Mouse (Mus musculus): ENCODE data around the gene Fam32a. TPM values are rescaled to one million over a fixed set of nuclear protein-coding genes. Genes with fewer than 3 reads are reported as not detected.

Gene Fam32a
- total RNA-seq, 2 experiments from 2014 or later: 10.9 to 13.4 TPM

GRCm38 (mm10) chr8:72222656-72223055, 3.1 kb downstream of the Fam32a start:
- intact Hi-C loops (cut with DNase I; ENCODE audit: low total_unique reads): loop anchor here (5.0 kb wide), 1 partner anchor 50 kb away; no protein-coding TSS in a partner anchor
- DNase-seq: no peak

- DNase-seq: peak; percentile 99
- intact Hi-C loops (cut with DNase I; ENCODE audit: low total_unique reads): no loop called here
These were observed 20.2 kb downstream of the Fam32a start, which contains the start of gene Ap1m1 for GRCm38 (mm10) chr8:72239499-72240402. Ap1m1 (plus strand) TSS chr8:72240018.

- no peak for DNase-seq
- intact Hi-C loops (cut with DNase I; ENCODE audit: low total_unique reads): no loop called here
These were observed 20.9 kb downstream of the Fam32a start for GRCm38 (mm10) chr8:72240403-72240763.

- intact Hi-C loops (cut with DNase I; ENCODE audit: low total_unique reads): no loop called here
- DNase-seq: no peak
These were observed 21.4 kb downstream of the Fam32a start for GRCm38 (mm10) chr8:72240951-72241350.

- no peak for DNase-seq
- intact Hi-C loops (cut with DNase I; ENCODE audit: low total_unique reads): no loop called here
These were observed 22.7 kb downstream of the Fam32a start for GRCm38 (mm10) chr8:72242226-72242625.

DNA sequence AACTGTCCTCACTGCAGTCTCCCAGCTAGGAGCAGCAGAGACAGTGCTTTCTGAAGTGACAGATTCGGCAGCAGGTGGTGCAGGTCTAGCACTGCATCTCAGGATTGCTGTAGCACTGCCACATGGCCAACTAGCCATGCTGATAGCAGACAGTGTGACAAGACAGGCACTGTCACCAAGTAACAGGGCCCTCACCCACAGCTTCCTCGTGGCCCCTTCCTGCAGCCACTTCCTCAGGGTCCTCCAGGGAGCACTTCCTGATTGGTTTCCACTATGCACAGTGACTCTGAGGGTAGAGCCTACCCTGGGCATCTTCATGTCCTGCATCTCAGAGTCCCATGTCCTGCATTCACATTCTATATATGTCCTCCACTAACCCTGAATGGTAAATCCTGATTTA, 25.1 kb downstream of the Fam32a start:
- intact Hi-C loops (cut with DNase I; ENCODE audit: low total_unique reads): no loop called here
- no peak for DNase-seq

GRCm38 (mm10) chr8:72257171-72257901, 37.8 kb downstream of the Fam32a start:
- intact Hi-C loops (cut with DNase I; ENCODE audit: low total_unique reads): no loop called here
- DNase-seq: no peak

DNA sequence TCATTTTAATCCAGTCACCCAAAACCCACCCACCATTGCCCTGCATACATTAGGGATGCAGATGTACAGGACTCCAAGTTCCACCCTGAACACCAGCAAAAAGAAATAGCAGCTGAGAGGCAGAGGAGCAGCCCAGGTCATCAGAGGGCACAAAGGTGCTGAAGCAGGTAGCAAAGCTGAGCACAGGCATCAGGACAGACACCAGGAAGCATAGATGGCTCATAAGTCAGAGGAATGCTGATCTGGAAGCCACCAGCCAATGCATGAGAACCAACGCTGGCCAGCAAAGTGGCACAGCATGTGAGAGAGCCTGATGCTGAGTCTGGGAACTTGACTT, 38.3 kb downstream of the Fam32a start:
- intact Hi-C loops (cut with DNase I; ENCODE audit: low total_unique reads): no loop called here
- no peak for DNase-seq

DNA sequence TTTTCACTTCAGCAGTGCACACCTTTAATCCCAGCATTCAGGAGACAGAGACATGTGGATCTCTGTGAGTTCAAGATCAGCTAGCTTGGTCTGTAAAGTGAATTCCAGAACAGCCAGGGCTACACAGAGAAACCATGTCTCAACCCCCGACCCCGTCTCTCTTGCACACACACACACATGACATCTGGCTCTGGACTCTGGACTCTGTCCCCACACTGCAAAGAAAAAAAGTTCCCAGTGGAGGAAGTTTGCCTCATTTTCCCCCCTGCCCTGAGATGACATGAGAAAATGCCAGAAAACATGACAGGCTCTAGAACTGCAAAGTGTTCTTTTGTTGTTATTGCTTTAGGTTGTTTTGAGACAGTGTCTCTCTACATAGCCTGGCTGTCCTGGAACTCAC, 40.3 kb downstream of the Fam32a start:
- intact Hi-C loops (cut with DNase I; ENCODE audit: low total_unique reads): loop anchor here (5.0 kb wide), 1 partner anchor 102 kb away; no protein-coding TSS in a partner anchor
- DNase-seq: no peak

DNA sequence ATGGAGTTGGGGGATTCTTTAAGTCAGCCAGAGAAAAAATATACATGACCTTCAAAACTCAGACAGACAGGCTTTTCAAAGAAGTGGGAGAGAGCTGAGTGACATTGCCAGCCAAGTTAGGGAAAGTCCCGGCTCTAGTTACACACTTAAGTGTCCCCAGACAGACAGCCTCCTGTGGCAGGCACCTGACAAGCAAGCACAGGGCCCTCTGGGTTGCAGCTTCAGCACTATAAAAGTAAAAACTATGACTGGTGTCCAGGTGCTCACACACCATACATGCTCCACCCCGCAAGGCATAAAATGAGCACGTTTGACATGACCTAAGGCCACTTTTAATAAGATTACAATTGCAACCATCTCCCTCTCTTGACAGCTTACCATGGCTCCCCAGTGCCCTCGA, 41.1 kb downstream of the Fam32a start:
- intact Hi-C loops (cut with DNase I; ENCODE audit: low total_unique reads): loop anchor here (5.0 kb wide), 1 partner anchor 102 kb away; no protein-coding TSS in a partner anchor

GRCm38 (mm10) chr8:72261019-72261418, 41.5 kb downstream of the Fam32a start:
- DNase-seq: peak; percentile 32
- intact Hi-C loops (cut with DNase I; ENCODE audit: low total_unique reads): loop anchor here (5.0 kb wide), 1 partner anchor 101 kb away; no protein-coding TSS in a partner anchor

More for the DNA sequence above, 41.1 kb downstream of the Fam32a start:
- no peak for DNase-seq

GRCm38 (mm10) chr8:72261431-72261830, 41.9 kb downstream of the Fam32a start:
- intact Hi-C loops (cut with DNase I; ENCODE audit: low total_unique reads): loop anchor here (5.0 kb wide), 1 partner anchor 101 kb away; no protein-coding TSS in a partner anchor
- no peak for DNase-seq

GRCm38 (mm10) chr8:72261872-72262271, 42.3 kb downstream of the Fam32a start:
- DNase-seq: no peak
- intact Hi-C loops (cut with DNase I; ENCODE audit: low total_unique reads): loop anchor here (5.0 kb wide), 1 partner anchor 100 kb away; no protein-coding TSS in a partner anchor

GRCm38 (mm10) chr8:72262756-72263155, 43.2 kb downstream of the Fam32a start:
- intact Hi-C loops (cut with DNase I; ENCODE audit: low total_unique reads): loop anchor here (5.0 kb wide), 1 partner anchor 100 kb away; no protein-coding TSS in a partner anchor
- DNase-seq: no peak

GRCm38 (mm10) chr8:72263451-72263850, 43.9 kb downstream of the Fam32a start:
- no peak for DNase-seq
- intact Hi-C loops (cut with DNase I; ENCODE audit: low total_unique reads): loop anchor here (5.0 kb wide), 1 partner anchor 99 kb away; no protein-coding TSS in a partner anchor

GRCm38 (mm10) chr8:72265342-72265741, 45.8 kb downstream of the Fam32a start:
- intact Hi-C loops (cut with DNase I; ENCODE audit: low total_unique reads): no loop called here
- DNase-seq: peak; percentile 61

DNA sequence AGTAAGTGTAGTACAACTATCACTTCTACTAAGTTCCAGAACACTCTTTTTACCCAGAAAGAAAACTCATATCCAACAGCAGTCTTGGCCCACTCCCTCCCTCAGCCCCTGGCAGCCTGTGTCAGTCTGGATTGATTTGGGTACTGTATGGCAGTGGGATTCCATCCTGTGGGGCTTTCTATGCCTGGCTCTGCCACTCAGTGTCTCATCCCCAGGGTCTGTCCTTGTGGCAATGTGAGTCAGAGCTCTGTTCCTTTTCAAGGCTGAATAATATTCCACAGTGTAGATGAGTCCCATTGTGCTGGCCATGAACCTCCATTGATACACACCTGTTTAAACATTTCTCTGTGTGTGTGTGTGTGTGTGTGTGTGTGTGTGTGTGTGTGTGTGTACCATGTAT, 47.1 kb downstream of the Fam32a start:
- DNase-seq: no peak
- intact Hi-C loops (cut with DNase I; ENCODE audit: low total_unique reads): no loop called here

- intact Hi-C loops (cut with DNase I; ENCODE audit: low total_unique reads): no loop called here
- no peak for DNase-seq
These were observed 47.6 kb downstream of the Fam32a start for GRCm38 (mm10) chr8:72267106-72267505.

DNA sequence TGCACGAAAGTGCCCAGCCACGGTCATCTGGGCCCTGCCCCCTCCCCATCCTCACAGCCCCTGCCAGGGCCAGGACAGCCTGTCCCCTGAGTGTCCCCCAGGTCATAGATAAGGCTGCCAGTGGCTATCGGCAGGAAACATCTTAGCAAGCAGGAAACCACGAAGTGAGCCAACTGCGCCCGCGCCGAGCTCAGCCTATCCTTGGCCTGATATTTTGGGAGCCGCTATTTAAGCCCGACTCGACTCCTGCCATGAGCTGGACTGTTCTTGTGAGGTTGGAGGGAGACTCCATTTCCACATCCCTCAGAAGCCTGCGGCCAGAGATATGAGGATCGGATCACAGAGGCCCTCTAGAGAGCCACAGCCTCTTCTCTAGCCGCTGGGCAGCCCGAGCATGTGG, 48.8 kb downstream of the Fam32a start:
- intact Hi-C loops (cut with DNase I; ENCODE audit: low total_unique reads): no loop called here
- DNase-seq: peak; percentile 56

DNA sequence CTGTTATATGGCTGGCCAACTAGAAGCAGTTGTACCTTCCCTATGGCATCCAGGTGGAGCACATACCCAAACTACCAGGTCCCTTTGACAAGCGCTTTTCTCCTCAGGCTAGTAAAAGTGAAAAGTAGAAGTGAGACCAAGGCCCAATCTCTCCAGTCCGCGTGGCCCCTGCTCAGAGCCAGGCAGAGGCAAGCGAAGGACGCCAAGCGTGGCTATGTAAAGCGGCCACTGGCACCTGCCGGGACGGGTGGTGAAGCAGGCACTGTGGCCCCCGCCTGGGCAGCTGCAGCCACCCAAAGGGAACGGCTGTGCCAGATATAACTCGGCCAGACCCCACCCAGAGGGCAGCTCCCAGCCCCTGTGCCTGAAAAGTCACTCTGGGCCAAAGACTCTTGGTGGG, 51.1 kb downstream of the Fam32a start:
- intact Hi-C loops (cut with DNase I; ENCODE audit: low total_unique reads): loop anchor here (5.0 kb wide), 1 partner anchor 97 kb away; no protein-coding TSS in a partner anchor
- DNase-seq: no peak

All from gastrocnemius, postnatal 14 days (tissue).